Mouse (Mus musculus) adrenal gland, adult 8-10 months (tissue): ENCODE data around the gene Tie1. TPM values are rescaled to one million over a fixed set of nuclear protein-coding genes. Genes with fewer than 3 reads are reported as not detected.

Source experiments
- total RNA-seq, 4 experiments: library from RNA; stranded (reverse); gene quantifications; 2 replicates each; pipeline ENCODE4 v1.2.4; 2022

Gene Tie1
- total RNA-seq, 4 experiments from 2014 or later, result 30.0 to 53.6 (median 45.1) TPM

Other genes starting within 250 kb of the Tie1 start
- gene Ptprf, start 198.7 kb downstream of the Tie1 start, total RNA-seq, result 10 to 100 TPM; 49.6 to 81.8 (median 63.1) TPM
- gene Szt2, start 80.8 kb downstream of the Tie1 start, total RNA-seq, result 10 to 100 TPM; 22.4 to 45.1 (median 31.7) TPM
- 10 to 100 TPM; 61.3 to 67.6 (median 66.8) TPM for gene Med8, start 80.7 kb downstream of the Tie1 start, total RNA-seq
- gene Elovl1, start 62.0 kb downstream of the Tie1 start, total RNA-seq, result 100 to 1,000 TPM in 2 of 4 experiments, 10 to 100 TPM in 2; 73.8 to 108 (median 99.3) TPM
- 1 to 10 TPM; 2.7 to 4.8 (median 3.8) TPM for gene Cdc20, start 52.7 kb downstream of the Tie1 start, total RNA-seq
- gene Mpl, start 32.5 kb downstream of the Tie1 start, total RNA-seq, result under 1 TPM in 1 of 4 experiments, not detected in 3; 0.15 TPM
- not detected for gene 2610528J11Rik, start 36.9 kb upstream of the Tie1 start, total RNA-seq
- not detected for gene Tmem125, start 54.0 kb upstream of the Tie1 start, total RNA-seq
- under 1 TPM in 2 of 4 experiments, not detected in 2; 0.06 to 0.22 TPM for gene Cfap57, start 130.7 kb upstream of the Tie1 start, total RNA-seq
- gene Ebna1bp2, start 130.7 kb upstream of the Tie1 start, total RNA-seq, result 10 to 100 TPM; 69.8 to 83.0 (median 76.6) TPM
- gene Olfr62, start 168.9 kb upstream of the Tie1 start, total RNA-seq, result not detected
- not detected for gene Olfr1342, start 202.7 kb upstream of the Tie1 start, total RNA-seq
- gene Olfr1341, start 213.5 kb upstream of the Tie1 start, total RNA-seq, result not detected
- gene Olfr1340, start 230.1 kb upstream of the Tie1 start, total RNA-seq, result not detected
- gene Olfr1339, start 242.1 kb upstream of the Tie1 start, total RNA-seq, result not detected